Mouse (Mus musculus) liver, adult (tissue): ENCODE results near the gene Zdhhc6.

Experiments
- GATA4 ChIP-seq: IDR thresholded peaks from 2 replicates; pipeline ENCODE4 v1.6.1; 2014; ENCODE audit warnings: mild to moderate bottlenecking, low read length; ENCODE audit not compliant: insufficient replicate concordance

Gene Zdhhc6

DNA sequence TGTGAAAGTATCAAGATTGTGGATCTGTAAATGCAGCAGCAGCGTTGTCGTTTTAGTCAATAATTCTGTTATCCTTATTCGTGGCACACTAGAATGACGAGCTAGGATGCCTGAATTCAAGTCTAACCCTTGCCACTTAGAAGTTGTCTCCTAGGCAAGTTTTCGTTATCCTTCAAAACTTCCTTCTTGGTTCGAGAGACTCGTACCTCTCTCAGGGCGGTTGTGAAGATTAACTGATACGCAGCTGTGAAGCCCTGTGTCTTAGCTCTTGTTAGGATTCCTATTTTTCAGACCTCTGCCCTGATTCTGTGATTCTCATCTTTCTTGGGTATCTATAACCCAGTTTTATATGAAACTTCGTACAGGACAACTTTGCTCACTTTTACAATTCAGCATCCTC lies 1.1 kb upstream of the Zdhhc6 start:
- no peak for TF ChIP-seq GATA4

DNA sequence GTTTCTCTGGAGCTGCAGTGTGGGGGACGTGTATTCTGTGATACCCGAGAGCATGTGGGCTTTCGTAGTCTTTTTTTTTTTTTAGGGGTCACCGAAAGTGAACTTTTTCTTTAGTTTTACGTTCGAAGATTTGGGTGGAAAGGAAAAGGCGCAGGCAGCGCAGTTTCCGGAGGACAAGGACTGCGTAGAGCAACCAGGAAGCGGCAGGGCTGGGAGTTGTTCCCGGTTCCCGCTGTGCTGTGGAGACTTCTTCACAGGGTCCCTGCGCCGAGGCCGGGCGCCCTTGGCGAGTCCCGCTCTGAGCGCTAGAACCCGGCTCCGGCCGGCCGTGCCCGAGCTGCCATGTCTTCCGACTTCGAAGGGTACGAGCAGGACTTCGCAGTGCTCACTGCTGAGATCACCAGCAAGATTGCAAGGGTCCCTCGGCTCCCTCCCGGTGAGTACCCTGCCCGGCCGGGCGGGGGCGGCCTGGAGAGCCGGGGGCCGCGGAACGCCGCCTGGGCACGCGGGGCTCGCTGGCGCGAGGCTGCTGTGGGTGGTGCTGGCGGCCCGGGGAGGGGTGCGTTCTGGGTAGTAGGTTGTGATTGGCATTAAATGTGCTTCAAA lies 380 bp upstream of the Zdhhc6 start, which contains the start of gene Vti1a:
TSS of gene Vti1a (plus strand) at position 187 of the 606 bp plus-strand sequence.
- no peak for TF ChIP-seq GATA4

DNA sequence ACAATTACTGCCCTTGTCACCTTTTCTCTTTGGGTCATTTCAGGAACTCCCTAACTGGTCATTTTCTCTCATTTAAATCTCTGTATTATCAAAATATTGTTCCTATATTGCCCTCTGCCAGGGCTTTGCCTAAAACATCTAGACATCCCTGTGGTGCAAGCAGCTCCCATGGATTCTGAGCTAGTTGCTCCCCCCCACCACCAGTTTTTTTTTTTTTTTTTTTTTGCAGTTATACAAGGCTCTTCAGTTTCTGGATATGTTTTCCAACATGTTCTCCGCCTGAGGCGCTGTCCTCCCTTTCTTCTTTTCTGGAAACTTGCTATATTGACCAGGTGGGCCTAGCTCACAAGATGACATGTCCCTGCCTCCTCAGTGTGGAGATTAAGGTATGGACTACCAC lies 2.2 kb downstream of the Zdhhc6 start:
- no peak for TF ChIP-seq GATA4

DNA sequence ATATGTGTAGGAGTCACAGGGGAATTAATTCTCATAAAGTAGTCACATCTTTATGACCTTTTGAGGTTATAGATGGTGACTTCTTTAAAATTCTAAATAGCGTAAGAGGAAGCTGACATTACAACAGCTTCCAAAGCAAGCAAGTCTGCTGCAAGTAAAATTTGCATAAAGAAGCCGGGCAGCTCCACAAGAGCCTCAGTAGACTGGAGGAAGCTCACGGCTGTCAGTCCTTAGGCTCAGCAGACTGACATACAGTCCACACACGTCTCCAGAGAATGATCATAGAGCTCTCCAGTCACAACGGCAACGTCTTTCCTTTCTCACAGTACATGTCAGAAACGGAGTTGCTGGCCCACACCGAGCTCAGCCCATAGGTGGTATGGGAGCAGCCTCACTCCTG lies 4.0 kb downstream of the Zdhhc6 start:
- TF ChIP-seq GATA4, result no peak

DNA sequence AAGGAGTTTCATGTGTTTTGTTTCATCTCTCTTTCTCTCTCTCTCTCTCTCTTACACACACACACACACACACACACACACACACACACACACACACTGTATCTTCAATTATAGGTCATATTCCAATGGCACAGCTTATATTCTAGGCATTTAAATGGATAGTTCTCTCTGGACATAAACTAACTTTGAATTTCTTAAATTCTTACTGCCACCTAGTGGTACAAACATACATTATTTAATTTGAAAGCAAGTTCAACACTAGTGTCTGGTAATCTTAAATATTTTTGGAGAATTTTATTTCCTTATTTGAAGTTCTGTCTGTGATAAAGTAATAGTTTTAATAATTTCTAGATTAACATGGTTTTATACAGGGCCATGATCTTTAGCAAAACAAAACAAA lies 10.8 kb downstream of the Zdhhc6 start:
- TF ChIP-seq GATA4, result no peak

DNA sequence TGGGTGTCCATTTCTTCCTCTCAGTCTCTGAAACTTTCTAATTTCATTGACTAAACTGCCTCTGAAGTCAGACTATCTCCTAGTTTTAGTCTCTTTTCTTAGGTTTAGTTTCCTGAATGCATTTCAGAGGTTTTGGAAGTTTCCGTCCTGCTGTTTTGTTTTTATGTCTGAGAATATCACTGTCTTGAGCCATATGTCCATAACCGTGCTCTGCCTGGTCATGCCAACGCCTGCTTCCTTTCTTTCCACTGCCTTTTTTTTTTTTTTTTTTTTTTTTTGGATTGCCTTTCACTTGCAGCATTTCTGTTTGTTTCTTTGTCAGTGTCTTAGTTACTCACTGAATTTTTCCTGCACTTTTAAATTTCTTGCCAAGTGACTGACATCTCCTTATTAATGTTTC lies 15.3 kb downstream of the Zdhhc6 start:
- TF ChIP-seq GATA4, result no peak

DNA sequence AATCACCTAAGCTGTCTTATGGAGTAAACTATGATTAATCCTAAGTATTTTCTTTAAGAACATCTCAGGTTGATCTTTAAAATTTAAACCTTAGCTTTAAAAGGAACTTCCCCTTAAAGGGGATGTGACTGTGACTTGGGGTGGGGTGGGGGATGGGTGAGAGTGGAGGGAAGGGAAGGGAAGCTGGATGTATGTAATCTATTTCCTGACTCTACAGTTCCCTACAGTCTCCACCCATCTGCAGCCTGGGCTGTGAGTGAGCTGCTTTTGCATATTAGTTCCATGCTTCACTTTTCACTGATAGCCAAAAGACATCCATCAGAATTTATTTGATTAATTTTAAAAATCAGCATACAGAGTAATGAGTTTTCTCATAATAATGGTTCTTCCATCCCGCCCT lies 16.5 kb downstream of the Zdhhc6 start:
- TF ChIP-seq GATA4, result no peak

DNA sequence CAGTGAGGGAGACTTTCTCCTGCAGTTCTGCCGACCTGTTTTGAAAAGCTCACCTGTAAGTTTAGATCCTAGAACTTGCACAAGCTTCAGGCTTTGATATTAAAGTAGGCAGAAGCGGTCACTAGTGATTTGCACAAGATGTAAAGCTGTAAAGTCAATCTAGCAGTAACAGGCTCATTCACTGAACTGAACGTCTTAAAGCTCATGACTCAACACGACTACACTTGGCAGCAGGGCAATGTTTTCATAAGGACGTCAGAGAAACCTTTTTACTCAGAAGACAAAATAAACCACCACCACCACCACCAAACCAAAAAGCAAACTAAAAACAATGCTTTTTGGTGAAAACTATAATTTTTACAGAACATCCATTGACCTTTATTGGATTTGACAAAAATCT lies 17.9 kb downstream of the Zdhhc6 start:
- TF ChIP-seq GATA4, result no peak

DNA sequence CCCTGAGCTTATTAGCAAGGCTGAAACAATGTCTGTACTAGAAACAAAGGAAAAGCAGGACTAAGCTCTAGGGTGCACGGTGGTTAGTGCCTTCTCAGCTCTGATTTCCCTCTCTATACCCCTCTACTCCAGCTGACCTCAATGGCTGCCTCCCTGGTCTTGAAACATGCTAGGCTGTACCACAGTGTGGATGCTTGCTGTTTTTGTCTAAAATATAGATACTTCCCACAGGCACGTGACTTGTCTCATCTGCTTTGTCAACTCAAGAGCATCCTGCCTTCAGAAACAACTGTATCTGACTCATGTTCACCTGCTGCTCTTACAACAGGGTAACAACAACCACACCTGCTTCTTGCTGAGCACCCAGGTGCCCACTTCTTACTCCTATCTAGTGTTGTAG lies 18.3 kb downstream of the Zdhhc6 start:
- TF ChIP-seq GATA4, result no peak

DNA sequence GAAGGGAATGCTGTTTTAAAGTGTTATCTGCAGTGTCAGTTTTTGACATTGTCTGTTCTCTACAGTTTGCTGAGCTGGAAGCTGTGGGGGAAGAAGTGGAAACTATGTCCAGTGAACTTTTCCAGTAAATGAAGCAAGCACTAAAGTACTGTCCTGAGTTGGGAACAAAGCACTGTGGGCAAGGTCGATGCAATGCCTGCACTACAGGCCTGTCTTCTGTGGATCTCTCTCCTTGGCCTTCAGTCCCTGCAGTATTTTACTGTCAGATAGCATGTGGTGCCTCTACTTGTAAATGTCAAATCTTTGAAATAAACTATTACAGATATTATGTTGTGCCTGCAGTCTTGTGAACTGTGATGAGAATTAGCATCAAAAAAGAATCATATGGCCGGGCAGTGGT lies 19.5 kb downstream of the Zdhhc6 start:
- TF ChIP-seq GATA4, result no peak

DNA sequence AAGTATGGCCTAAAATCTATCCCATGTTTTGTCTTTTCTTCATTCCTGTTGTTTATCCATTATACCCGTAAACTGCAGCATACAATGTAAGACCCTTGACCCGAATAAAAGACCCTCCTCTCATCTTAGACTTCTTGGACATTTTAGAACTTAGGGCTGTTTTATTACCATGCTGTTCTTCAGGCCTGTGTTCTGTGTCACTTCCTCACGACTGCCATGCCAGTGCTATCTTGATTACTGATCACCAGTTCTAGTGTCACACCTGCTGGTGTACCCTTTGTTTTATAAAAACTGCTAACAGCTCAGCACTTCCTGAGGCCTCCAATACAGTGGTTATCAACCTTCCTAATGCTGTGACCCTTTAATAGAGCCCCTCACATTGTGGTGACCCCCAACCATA lies 20.3 kb downstream of the Zdhhc6 start:
- no peak for TF ChIP-seq GATA4

DNA sequence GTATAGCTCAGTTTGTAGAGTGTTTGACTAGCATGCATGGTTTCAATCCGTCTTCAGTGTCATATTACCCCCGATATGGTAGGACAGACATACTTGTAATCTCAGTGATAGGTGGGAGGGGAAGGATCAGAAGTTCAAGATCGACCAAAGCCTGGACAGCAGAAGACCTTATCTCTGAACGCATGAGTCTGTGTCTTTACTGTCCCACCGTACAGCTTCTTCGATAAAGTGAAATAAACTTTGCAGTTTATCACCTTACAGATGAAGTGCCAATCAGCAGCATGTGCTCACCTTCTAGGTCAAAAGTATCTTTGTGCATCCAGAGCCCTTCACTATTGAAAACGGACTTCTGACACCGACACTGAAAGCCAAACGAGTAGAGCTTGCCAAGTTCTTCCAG lies 20.8 kb downstream of the Zdhhc6 start:
- no peak for TF ChIP-seq GATA4

DNA sequence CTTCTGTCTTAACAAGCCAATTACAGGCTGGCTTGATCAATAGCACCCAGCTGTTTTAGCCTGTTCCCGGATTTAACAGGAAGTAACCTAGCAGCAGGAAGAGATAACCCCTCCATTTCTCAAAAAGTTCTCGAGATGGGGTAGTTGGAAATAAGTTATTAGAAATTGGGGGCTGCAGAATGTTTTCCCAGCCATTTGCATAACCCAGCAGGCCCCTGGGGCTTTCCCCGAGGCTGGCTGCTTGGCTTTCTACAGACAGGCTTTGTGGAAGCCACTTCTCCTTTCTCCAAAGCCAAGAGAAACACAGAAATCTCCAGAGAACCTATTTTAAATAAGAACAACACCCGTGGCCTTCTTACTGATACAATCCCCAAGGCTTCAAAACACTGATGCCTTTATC lies 22.7 kb downstream of the Zdhhc6 start:
- TF ChIP-seq GATA4, result no peak

DNA sequence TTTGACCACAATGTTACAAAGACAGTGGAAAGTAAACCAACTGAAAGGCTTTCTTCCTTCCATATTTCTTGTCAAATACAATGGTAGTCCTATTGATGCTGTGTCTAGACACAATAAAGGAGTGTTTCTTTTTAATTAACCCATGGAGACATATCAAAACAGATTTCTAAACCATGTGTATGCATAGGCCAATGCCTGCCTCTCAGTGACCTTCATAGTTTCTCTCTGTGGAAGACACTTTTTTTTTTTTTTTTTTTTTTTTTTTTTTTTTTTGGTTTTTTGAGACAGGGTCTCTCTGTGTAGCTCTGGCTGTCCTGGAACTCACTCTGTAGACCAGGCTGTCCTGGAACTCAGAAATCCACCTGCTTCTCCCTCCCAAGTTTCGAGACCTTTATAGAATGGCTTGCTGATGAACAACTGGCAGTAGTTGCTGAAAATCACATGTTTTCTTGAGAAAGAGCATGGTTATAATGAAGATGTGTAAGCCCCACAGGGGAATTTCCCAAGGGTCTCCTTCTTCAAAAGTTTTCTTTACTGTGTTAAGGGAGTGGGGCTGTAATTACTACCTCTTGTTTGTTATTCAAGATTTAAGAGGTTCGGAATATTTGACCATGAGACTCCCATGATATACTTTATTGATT lies 23.5 kb downstream of the Zdhhc6 start:
- no peak for TF ChIP-seq GATA4

DNA sequence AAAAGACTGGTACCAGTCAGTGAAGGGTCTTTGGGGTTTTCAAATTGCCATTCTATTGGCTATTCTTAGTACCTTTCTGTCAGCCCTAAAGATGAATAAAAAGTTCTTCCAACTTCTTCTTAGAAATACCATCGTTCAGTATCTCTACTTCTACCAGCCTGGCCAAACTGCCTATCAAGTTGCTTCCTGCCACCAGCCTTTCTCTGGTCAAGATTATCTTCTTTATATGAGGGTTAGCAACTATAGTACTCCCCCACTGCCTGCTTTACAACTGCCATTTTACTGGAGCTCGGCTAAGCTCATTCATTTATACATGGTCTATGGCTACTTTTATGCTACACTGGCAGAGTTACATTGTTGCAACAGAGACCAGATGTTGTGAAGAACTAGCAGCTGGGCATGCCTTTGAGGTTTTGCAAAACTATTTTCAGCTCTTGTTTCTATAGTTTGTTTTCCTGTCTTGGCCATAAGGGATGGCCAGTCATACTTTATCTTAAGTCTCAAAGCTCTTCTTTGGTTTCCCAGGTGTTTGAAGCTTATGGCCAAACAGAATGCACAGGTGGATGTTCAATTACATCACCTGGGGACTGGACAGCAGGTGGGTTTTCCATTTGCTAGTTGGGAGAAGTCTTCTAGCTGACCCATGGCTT lies 25.1 kb downstream of the Zdhhc6 start:
- TF ChIP-seq GATA4, result no peak

DNA sequence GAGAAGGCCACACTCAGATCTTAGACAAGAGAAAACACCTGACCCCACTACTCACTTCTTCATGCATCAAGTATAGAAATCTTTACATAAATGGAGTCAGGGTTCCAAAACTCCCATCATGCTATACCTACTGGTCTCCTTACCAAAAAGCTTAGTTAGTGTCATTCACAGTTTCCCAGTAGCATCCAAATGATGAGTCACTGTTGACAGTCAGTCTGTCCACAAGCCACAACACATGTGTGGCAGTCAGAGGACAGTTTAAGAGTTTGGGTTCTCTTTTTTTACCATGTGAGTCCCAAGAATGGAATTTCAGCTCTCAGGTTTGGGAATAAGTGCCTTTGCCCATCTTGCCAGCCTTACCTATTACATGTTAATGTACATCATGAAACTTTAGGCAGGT lies 26.9 kb downstream of the Zdhhc6 start:
- no peak for TF ChIP-seq GATA4

DNA sequence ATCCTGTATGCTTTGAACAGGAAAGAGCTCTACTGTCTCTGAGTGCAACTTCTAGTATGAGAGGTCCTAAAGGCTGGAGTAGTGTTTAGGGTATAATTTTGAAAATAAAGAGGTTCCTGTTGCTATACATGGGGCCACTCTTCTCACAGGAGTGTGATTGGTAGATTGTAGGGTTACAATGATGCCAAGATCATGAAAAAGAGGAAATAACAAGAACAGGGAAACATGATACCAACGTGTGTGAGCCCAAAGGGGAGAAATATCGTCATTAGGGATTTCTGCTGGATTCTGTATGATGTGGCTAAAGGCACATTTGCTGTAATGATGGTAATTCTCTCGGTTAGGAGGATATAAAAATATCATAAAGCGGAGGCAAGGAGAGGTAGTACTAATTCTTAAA lies 29.8 kb downstream of the Zdhhc6 start:
- TF ChIP-seq GATA4, result no peak
